Mouse (Mus musculus) thymus, adult 2 months (tissue): Measurements from ENCODE around the gene Med24. TPM values are rescaled to one million over a fixed set of nuclear protein-coding genes. Genes with fewer than 3 reads are reported as not detected.
"Not testable (repeated sequence)": the region's sequence is repeated elsewhere in the genome, so short reads cannot be mapped to it uniquely, and the experiment has no call there.

Experiments
- DNase-seq: peaks from one replicate; pipeline ENCODE4 v3.0.0; 2021
- H3K27ac ChIP-seq: fragments of 200-500 bp; 2 replicates; pipeline ENCODE4 v1.5.1; 2012; ENCODE audit warnings: low read length, control low read depth; ENCODE audit not compliant: control insufficient read depth, insufficient read depth
- H3K27me3 ChIP-seq: fragments of 200-500 bp; 2 replicates; pipeline ENCODE4 v1.6.1; 2012; ENCODE audit warnings: mild to moderate bottlenecking, low read length, moderate library complexity, mixed read lengths; ENCODE audit not compliant: control insufficient read depth, insufficient read depth
- H3K36me3 ChIP-seq: fragments of 200-500 bp; 2 replicates; pipeline ENCODE4 v1.6.1; 2012; ENCODE audit warnings: mild to moderate bottlenecking, low read length, moderate library complexity; ENCODE audit not compliant: control insufficient read depth, insufficient read depth
- H3K4me1 ChIP-seq: fragments of 200-500 bp; replicated peaks from 2 replicates; pipeline ENCODE4 v1.6.1; 2012; ENCODE audit warnings: low read length; ENCODE audit not compliant: control insufficient read depth, insufficient read depth
- H3K4me3 ChIP-seq: fragments of 200-500 bp; 2 replicates; pipeline ENCODE4 v1.5.1; 2012; ENCODE audit warnings: mild to moderate bottlenecking, low read length, control low read depth, moderate library complexity; ENCODE audit not compliant: control insufficient read depth, insufficient read depth
- CTCF ChIP-seq: fragments of 200-500 bp; IDR thresholded peaks from 2 replicates; pipeline ENCODE4 v1.5.1; 2012; ENCODE audit warnings: mild to moderate bottlenecking, control low read depth, low read length, moderate library complexity, borderline replicate concordance; ENCODE audit not compliant: control insufficient read depth, poor library complexity, insufficient read depth; ENCODE audit errors: extremely low read depth
- POLR2A ChIP-seq: fragments of 200-500 bp; IDR thresholded peaks from 2 replicates; pipeline ENCODE4 v1.6.1; 2012; ENCODE audit warnings: mild to moderate bottlenecking, low read length, control low read depth, moderate library complexity; ENCODE audit not compliant: control insufficient read depth, poor library complexity, insufficient read depth; ENCODE audit errors: extremely low read depth
- WGBS: fragments of 180-500 bp; shearing (Covaris S2); methylation state at CpG from one replicate; pipeline ENCODE4 v1.1.7; 2018; 5-methylcytosine and 5-hydroxymethylcytosine counted together
- polyA plus RNA-seq: library from polyadenylated mRNA; depleted of rRNA; stranded (reverse); fragments of >200 nt; gene quantifications from 2 replicates; pipeline ENCODE4 v1.2.3, GENCODE M21; 2012

Med24 gene
- polyA plus RNA-seq, 1 experiment: 179 TPM

- no peak for DNase-seq
- H3K27ac ChIP-seq: no peak overlapping the region
- no peak overlapping the region for H3K4me3 ChIP-seq
- H3K4me1 ChIP-seq: peaks cover 6% of the 10 kb centered on the region; the same call in 1 of the 2 replicates
- H3K27me3 ChIP-seq: no peaks in the 10 kb centered on the region
- TF ChIP-seq CTCF (no peak), POLR2A (no peak)
- 88% methylated on average over 2 of the region's 2 CpGs for WGBS
- peaks cover 9% of the 10 kb centered on the region; the same call in 1 of the 2 replicates for H3K36me3 ChIP-seq
Measured at GRCm38 (mm10) chr11:98720756-98721155, 8.5 kb downstream of the Med24 start.

- H3K4me3 ChIP-seq: no peak overlapping the region
- peaks cover 6% of the 10 kb centered on the region; the same call in 1 of the 2 replicates for H3K36me3 ChIP-seq
- TF ChIP-seq CTCF (peak; percentile 79; the same call in 1 of the 2 replicates), POLR2A (no peak)
- peaks cover 20% of the 10 kb centered on the region for H3K4me1 ChIP-seq
- H3K27ac ChIP-seq: no peak overlapping the region
- DNase-seq: peak; percentile 36
- 44% methylated on average over 13 of the region's 13 CpGs for WGBS
- no peaks in the 10 kb centered on the region for H3K27me3 ChIP-seq
Measured at GRCm38 (mm10) chr11:98717904-98718303, 11.3 kb downstream of the Med24 start.

GRCm38 (mm10) chr11:98715946-98716345, 13.3 kb downstream of the Med24 start:
- WGBS: 94% methylated on average over 9 of the region's 9 CpGs
- TF ChIP-seq CTCF (no peak), POLR2A (no peak)
- Histone ChIP-seq H3K27me3 (no peaks in the 10 kb centered on the region), H3K36me3 (peaks cover 6% of the 10 kb centered on the region; the same call in 1 of the 2 replicates), H3K4me3 (no peak overlapping the region), H3K27ac (no peak overlapping the region), H3K4me1 (peaks cover 29% of the 10 kb centered on the region)
- no peak for DNase-seq

- H3K4me1 ChIP-seq: peaks cover 41% of the 10 kb centered on the region
- no peak for DNase-seq
- WGBS: 21% methylated on average over 12 of the region's 12 CpGs
- peak overlapping the region; percentile 26; the same call in 1 of the 2 replicates for H3K27ac ChIP-seq
- peak overlapping the region; percentile 15; the same call in 1 of the 2 replicates for H3K4me3 ChIP-seq
- H3K27me3 ChIP-seq: no peaks in the 10 kb centered on the region
- H3K36me3 ChIP-seq: peaks cover 6% of the 10 kb centered on the region; the same call in 1 of the 2 replicates
- TF ChIP-seq CTCF (no peak), POLR2A (no peak)
Measured at GRCm38 (mm10) chr11:98713703-98714102, 15.5 kb downstream of the Med24 start.

GRCm38 (mm10) chr11:98712009-98712408, 17.2 kb downstream of the Med24 start:
- not testable (repeated sequence) for H3K4me3 ChIP-seq, DNase-seq, H3K27ac ChIP-seq, H3K27me3 ChIP-seq, H3K36me3 ChIP-seq
- H3K4me1 ChIP-seq: peaks cover 39% of the 10 kb centered on the region
- 80% methylated on average over 6 of the region's 6 CpGs for WGBS

- 59% methylated on average over 4 of the region's 4 CpGs for WGBS
- no peak for DNase-seq
- Histone ChIP-seq H3K36me3 (peaks cover 9% of the 10 kb centered on the region; the same call in 1 of the 2 replicates), H3K27me3 (no peaks in the 10 kb centered on the region), H3K4me3 (no peak overlapping the region), H3K27ac (no peak overlapping the region), H3K4me1 (peaks cover 39% of the 10 kb centered on the region)
- no peak for TF ChIP-seq CTCF
- TF ChIP-seq POLR2A: no peak
Measured at GRCm38 (mm10) chr11:98711046-98711434, 18.2 kb downstream of the Med24 start.

GRCm38 (mm10) chr11:98710416-98711045, 18.7 kb downstream of the Med24 start:
- WGBS: 34% methylated on average over 12 of the region's 12 CpGs
- Histone ChIP-seq H3K36me3 (peaks cover 4% of the 10 kb centered on the region; the same call in 1 of the 2 replicates), H3K4me3 (no peak overlapping the region)

More at GRCm38 (mm10) chr11:98710416-98711045, 18.7 kb downstream of the Med24 start:
- TF ChIP-seq CTCF (peak; percentile 89), POLR2A (no peak)
- Histone ChIP-seq H3K27ac (no peak overlapping the region), H3K4me1 (peaks cover 39% of the 10 kb centered on the region), H3K27me3 (no peaks in the 10 kb centered on the region)
- DNase-seq: peak; percentile 74
